Mouse (Mus musculus) liver, postnatal 0 days (tissue): ENCODE results near the gene Timp2.

Experiments
- CTCF ChIP-seq: sonication (generic); IDR thresholded peaks from 2 replicates; pipeline ENCODE4 v1.5.1; 2016; ENCODE audit warnings: antibody characterized with exemption, low read depth
- EP300 ChIP-seq: IDR thresholded peaks from 2 replicates; pipeline ENCODE4 v1.6.1; 2016; ENCODE audit warnings: antibody characterized with exemption, low read depth, mild to moderate bottlenecking

- TF ChIP-seq CTCF = no peak
- no peak for TF ChIP-seq EP300
Measured at GRCm38 (mm10) chr11:118253447-118254158, 101.9 kb downstream of the Timp2 start.
